Mouse (Mus musculus) stomach, embryonic 14.5 days (tissue): ENCODE results near the gene Tmcc2. TPM values are rescaled to one million over a fixed set of nuclear protein-coding genes. Genes with fewer than 3 reads are reported as not detected.

Experiments used
- ATAC-seq: fragments of 200-750 bp; cut with Nextera tagmentation; 2 replicates; pipeline ENCODE4 v1.8.0; 2017; ENCODE audit warnings: low read depth, moderate TSS enrichment; ENCODE audit not compliant: insufficient number of reproducible peaks, insufficient read depth, low FRiP score
- H3K27ac ChIP-seq: fragments of 300-500 bp; sonication (generic); 2 replicates; pipeline ENCODE4 v1.5.1; 2014; ENCODE audit warnings: mild to moderate bottlenecking, low read length, moderate library complexity, mixed read lengths
- H3K27me3 ChIP-seq: fragments of 300-500 bp; sonication (generic); 2 replicates; pipeline ENCODE4 v1.6.1; 2014; ENCODE audit warnings: low read length, control low read depth, mixed read lengths; ENCODE audit not compliant: control insufficient read depth, insufficient read depth
- H3K36me3 ChIP-seq: fragments of 300-500 bp; sonication (generic); 2 replicates; pipeline ENCODE4 v1.6.1; 2014; ENCODE audit warnings: mild to moderate bottlenecking, control low read depth, low read length, moderate library complexity, mixed read lengths; ENCODE audit not compliant: control insufficient read depth, insufficient read depth
- H3K4me1 ChIP-seq: fragments of 300-500 bp; sonication (generic); 2 replicates; pipeline ENCODE4 v1.6.1; 2014; ENCODE audit warnings: low read length, control low read depth, mixed read lengths; ENCODE audit not compliant: control insufficient read depth, insufficient read depth
- H3K4me2 ChIP-seq: fragments of 300-500 bp; sonication (generic); replicated peaks from 2 replicates; pipeline ENCODE4 v1.6.1; 2014; ENCODE audit warnings: low read depth, low read length, control low read depth
- H3K4me3 ChIP-seq: fragments of 300-500 bp; sonication (generic); 2 replicates; pipeline ENCODE4 v1.5.1; 2014; ENCODE audit warnings: low read depth, low read length, control low read depth
- H3K9ac ChIP-seq: fragments of 300-500 bp; sonication (generic); replicated peaks from 2 replicates; pipeline ENCODE4 v1.6.1; 2014; ENCODE audit warnings: low read depth, mild to moderate bottlenecking, control low read depth, low read length, moderate library complexity, mixed read lengths
- H3K9me3 ChIP-seq: fragments of 300-500 bp; sonication (generic); 2 replicates; pipeline ENCODE4 v1.6.1; 2016; ENCODE audit warnings: low read depth, low read length, control low read depth; ENCODE audit not compliant: control insufficient read depth
- WGBS: fragments of 180-500 bp; shearing (Covaris S2); extraction: QIAGEN DNeasy Blood & Tissue Kit; methylation state at CpG from one replicate; pipeline ENCODE4 v1.1.7; 2014; 5-methylcytosine and 5-hydroxymethylcytosine counted together
- polyA plus RNA-seq: library from polyadenylated mRNA; unstranded; fragments of >200 nt; fragmentation: Nextera tagmentation; extraction: Ambion mirVana; gene quantifications from 2 replicates; pipeline ENCODE4 v1.2.1, GENCODE M21; 2014

Tmcc2 gene
- polyA plus RNA-seq, 1 experiment from 2014 or later = 7.1 TPM

GRCm38 (mm10) chr1:132346951-132347350 lies 44.1 kb downstream of the Tmcc2 start:
- H3K27me3 ChIP-seq = no peaks in the 10 kb centered on the region
- no peak overlapping the region for H3K27ac ChIP-seq
- H3K9ac ChIP-seq = no peak overlapping the region
- no peak for ATAC-seq
- H3K36me3 ChIP-seq = no peaks in the 10 kb centered on the region
- no peak overlapping the region for H3K4me3 ChIP-seq
- peaks cover 4% of the 10 kb centered on the region; the same call in 1 of the 2 replicates for H3K4me1 ChIP-seq
- H3K4me2 ChIP-seq = no peak overlapping the region
- H3K9me3 ChIP-seq = peaks cover 4% of the 10 kb centered on the region; the same call in 1 of the 2 replicates

DNA sequence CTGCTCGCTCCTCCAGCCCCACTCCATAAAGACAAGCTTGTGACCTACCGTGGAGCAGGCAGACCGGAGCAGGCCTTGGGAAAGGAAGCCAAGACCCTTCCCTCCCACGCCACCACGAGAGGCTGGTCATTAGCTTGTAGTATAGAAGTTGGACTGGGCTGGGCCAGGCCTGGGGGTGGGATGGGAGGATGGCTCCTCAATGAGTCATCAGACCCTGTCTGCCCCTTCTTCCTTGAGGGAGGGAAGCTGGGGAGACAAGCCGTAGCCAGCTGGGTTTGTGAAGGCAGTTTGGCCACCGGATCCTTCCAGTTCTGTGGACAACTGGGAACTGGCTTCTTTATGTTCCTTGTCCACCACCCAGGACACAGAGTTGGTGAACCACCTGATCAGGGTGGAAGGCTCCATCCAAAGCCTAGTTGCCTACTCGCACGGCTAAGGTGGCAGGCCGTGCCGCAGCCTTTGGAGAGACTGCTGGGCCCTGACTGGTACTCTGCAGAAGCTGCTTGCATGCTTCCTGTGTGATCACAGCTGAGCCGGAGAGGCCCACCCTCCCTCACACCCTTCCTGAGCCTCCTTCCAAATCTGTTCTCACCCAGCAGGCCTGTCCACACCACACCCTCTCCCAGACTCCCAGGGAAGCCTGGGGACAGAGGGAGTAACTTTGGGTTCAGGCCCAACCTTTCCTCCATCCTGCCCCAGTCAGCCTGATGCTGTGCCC lies 44.8 kb downstream of the Tmcc2 start:
- Histone ChIP-seq H3K36me3 (no peaks in the 10 kb centered on the region), H3K27me3 (no peaks in the 10 kb centered on the region), H3K9me3 (peaks cover 4% of the 10 kb centered on the region; the same call in 1 of the 2 replicates), H3K9ac (no peak overlapping the region), H3K27ac (no peak overlapping the region; the same call in 1 of the 2 replicates), H3K4me1 (peaks cover 4% of the 10 kb centered on the region; the same call in 1 of the 2 replicates), H3K4me3 (no peak overlapping the region), H3K4me2 (no peak overlapping the region)
- 64% methylated on average over 12 of the region's 12 CpGs for WGBS
- peak; percentile 42; the same call in 1 of the 2 replicates for ATAC-seq

- 84% methylated on average over 4 of the region's 4 CpGs for WGBS
- Histone ChIP-seq H3K27me3 (no peaks in the 10 kb centered on the region), H3K9ac (no peak overlapping the region), H3K4me2 (no peak overlapping the region), H3K4me1 (peaks cover 4% of the 10 kb centered on the region; the same call in 1 of the 2 replicates), H3K36me3 (no peaks in the 10 kb centered on the region), H3K27ac (no peak overlapping the region), H3K4me3 (no peak overlapping the region), H3K9me3 (no peaks in the 10 kb centered on the region)
- no peak for ATAC-seq
Measured at GRCm38 (mm10) chr1:132345514-132345913, 45.6 kb downstream of the Tmcc2 start.

DNA sequence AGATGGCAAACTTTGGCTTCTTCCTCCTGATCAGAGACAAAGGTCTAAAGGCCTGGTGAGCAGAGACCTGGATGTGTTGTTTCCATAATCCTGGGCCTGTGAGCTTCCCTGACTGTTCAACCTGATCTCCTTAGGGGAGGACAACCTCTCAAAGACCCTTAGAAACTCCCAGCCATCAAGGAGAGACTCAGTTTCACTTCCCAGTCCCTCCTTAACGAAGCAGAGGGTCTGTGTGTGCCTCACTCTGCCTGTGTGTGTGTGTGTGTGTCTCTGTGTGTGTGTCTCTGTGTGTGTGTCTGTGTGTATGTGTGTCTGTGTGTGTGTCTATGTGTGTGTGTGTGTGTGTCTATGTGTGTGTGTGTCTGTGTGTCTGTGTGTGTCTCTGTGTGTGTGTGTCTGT lies 47.4 kb downstream of the Tmcc2 start:
- no peak for ATAC-seq
- H3K27me3 ChIP-seq = no peaks in the 10 kb centered on the region
- H3K4me1 ChIP-seq = peaks cover 4% of the 10 kb centered on the region; the same call in 1 of the 2 replicates
- H3K4me3 ChIP-seq = no peak overlapping the region
- no peak overlapping the region for H3K9ac ChIP-seq
- H3K27ac ChIP-seq = no peak overlapping the region
- WGBS = 85% methylated on average over 1 of the region's 1 CpGs
- no peaks in the 10 kb centered on the region for H3K9me3 ChIP-seq
- no peak overlapping the region for H3K4me2 ChIP-seq
- H3K36me3 ChIP-seq = no peaks in the 10 kb centered on the region

DNA sequence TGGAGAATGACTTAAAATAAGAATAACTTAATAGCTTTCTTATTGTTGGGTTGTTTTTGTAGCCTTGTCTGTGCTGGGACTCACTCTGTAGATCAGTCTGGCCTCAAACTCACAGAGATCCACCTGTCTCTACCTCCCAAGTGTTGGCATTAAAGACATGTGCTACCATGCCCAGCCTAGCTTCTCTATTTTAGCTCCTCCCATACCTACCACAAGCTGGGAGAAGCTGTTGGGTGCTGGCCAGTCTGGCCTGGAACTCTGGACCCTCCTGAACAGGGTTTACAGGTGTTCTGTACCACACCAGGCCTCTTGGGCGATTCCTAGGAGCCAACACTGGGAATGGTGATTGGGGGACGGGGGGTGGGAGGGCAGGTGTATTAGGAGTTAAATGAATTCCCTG lies 47.9 kb downstream of the Tmcc2 start:
- Histone ChIP-seq H3K27ac (no peak overlapping the region), H3K4me2 (no peak overlapping the region), H3K9me3 (no peaks in the 10 kb centered on the region), H3K36me3 (no peaks in the 10 kb centered on the region), H3K9ac (no peak overlapping the region), H3K4me1 (peaks cover 4% of the 10 kb centered on the region; the same call in 1 of the 2 replicates), H3K4me3 (no peak overlapping the region), H3K27me3 (no peaks in the 10 kb centered on the region)
- 95% methylated on average over 2 of the region's 2 CpGs for WGBS
- ATAC-seq = no peak

DNA sequence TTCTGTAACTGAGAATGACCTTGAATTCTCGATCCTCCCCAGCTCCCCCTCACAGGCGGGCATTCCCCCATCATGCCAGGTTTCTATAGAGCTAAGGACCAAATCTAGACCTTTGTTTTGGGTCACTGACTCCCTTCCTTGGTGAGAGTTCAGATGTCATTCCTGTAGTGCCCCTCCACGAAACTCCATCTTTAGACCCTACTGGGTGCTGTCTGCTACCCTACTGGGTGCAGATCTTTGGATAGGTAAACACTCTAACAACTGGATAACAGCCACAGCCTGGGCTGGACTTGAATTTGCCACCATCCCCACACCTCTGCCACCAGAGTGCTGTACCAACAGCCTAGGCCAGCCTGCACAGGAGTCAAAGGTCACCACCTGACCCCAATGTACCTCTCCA lies 48.6 kb downstream of the Tmcc2 start:
- Histone ChIP-seq H3K4me1 (peaks cover 4% of the 10 kb centered on the region; the same call in 1 of the 2 replicates), H3K4me2 (no peak overlapping the region), H3K9me3 (no peaks in the 10 kb centered on the region), H3K27ac (no peak overlapping the region), H3K9ac (no peak overlapping the region), H3K36me3 (no peaks in the 10 kb centered on the region), H3K4me3 (no peak overlapping the region), H3K27me3 (no peaks in the 10 kb centered on the region)
- 64% methylated on average over 3 of the region's 3 CpGs for WGBS
- no peak for ATAC-seq

GRCm38 (mm10) chr1:132341731-132342501 lies 49.2 kb downstream of the Tmcc2 start:
- ATAC-seq = no peak
- Histone ChIP-seq H3K27ac (no peak overlapping the region), H3K9me3 (no peaks in the 10 kb centered on the region), H3K36me3 (no peaks in the 10 kb centered on the region), H3K4me1 (peaks cover 7% of the 10 kb centered on the region; the same call in 1 of the 2 replicates), H3K4me2 (no peak overlapping the region), H3K27me3 (no peaks in the 10 kb centered on the region), H3K9ac (no peak overlapping the region), H3K4me3 (no peak overlapping the region)
- WGBS = 38% methylated on average over 5 of the region's 5 CpGs

GRCm38 (mm10) chr1:132338027-132338660 lies 52.9 kb downstream of the Tmcc2 start:
- Histone ChIP-seq H3K36me3 (no peaks in the 10 kb centered on the region), H3K4me2 (no peak overlapping the region), H3K27ac (no peak overlapping the region), H3K4me1 (peaks cover 21% of the 10 kb centered on the region), H3K4me3 (no peak overlapping the region), H3K9ac (no peak overlapping the region), H3K27me3 (no peaks in the 10 kb centered on the region), H3K9me3 (no peaks in the 10 kb centered on the region)
- WGBS = 34% methylated on average over 8 of the region's 8 CpGs
- no peak for ATAC-seq
